Mouse (Mus musculus) embryonic facial prominence, embryonic 12.5 days (tissue): ENCODE measurements around the gene Pglyrp1. TPM values are rescaled to one million over a fixed set of nuclear protein-coding genes. Genes with fewer than 3 reads are reported as not detected.
"Not testable (repeated sequence)": the region's sequence is repeated elsewhere in the genome, so short reads cannot be mapped to it uniquely, and the experiment has no call there.

ENCODE experiments used
- ATAC-seq: fragments of 200-750 bp; cut with Nextera tagmentation; 2 replicates; pipeline ENCODE4 v1.8.0; 2017; ENCODE audit not compliant: insufficient number of reproducible peaks, insufficient read depth, low FRiP score, low TSS enrichment
- H3K27ac ChIP-seq: fragments of 300-500 bp; sonication (generic); 2 replicates; pipeline ENCODE4 v1.5.1; 2016; ENCODE audit warnings: mild to moderate bottlenecking
- H3K27me3 ChIP-seq: fragments of 300-500 bp; sonication (generic); 2 replicates; pipeline ENCODE4 v1.6.1; 2016; ENCODE audit warnings: mild to moderate bottlenecking, moderate library complexity
- H3K36me3 ChIP-seq: fragments of 300-500 bp; sonication (generic); 2 replicates; pipeline ENCODE4 v1.6.1; 2016; ENCODE audit warnings: mild to moderate bottlenecking
- H3K4me1 ChIP-seq: fragments of 300-500 bp; sonication (generic); 2 replicates; pipeline ENCODE4 v1.6.1; 2016
- H3K4me2 ChIP-seq: fragments of 300-500 bp; sonication (generic); replicated peaks from 2 replicates; pipeline ENCODE4 v1.6.1; 2016; ENCODE audit warnings: mild to moderate bottlenecking, moderate library complexity
- H3K4me3 ChIP-seq: fragments of 300-500 bp; sonication (generic); 2 replicates; pipeline ENCODE4 v1.5.1; 2016; ENCODE audit warnings: mild to moderate bottlenecking
- H3K9ac ChIP-seq: fragments of 300-500 bp; sonication (generic); 2 replicates; pipeline ENCODE4 v1.6.1; 2016; ENCODE audit warnings: mild to moderate bottlenecking, moderate library complexity
- H3K9me3 ChIP-seq: fragments of 300-500 bp; sonication (generic); 2 replicates; pipeline ENCODE4 v1.6.1; 2016; ENCODE audit warnings: mild to moderate bottlenecking, moderate library complexity
- WGBS: fragments of 180-500 bp; shearing (Covaris S2); methylation state at CpG from one replicate; pipeline ENCODE4 v1.1.7; 2016; 5-methylcytosine and 5-hydroxymethylcytosine counted together
- polyA plus RNA-seq: library from polyadenylated mRNA; unstranded; fragments of >200 nt; fragmentation: Nextera tagmentation; extraction: Ambion mirVana; gene quantifications from 2 replicates; pipeline ENCODE4 v1.2.1, GENCODE M21; 2016

The Pglyrp1 gene
- 1.1 and 2.0 TPM in 2 replicates for polyA plus RNA-seq

GRCm38 (mm10) chr7:18871031-18871430, at the start of gene Pglyrp1:
Gene Pglyrp1 (plus strand): TSS chr7:18871331.
- H3K4me3 ChIP-seq, H3K4me2 ChIP-seq, H3K36me3 ChIP-seq, H3K27me3 ChIP-seq, ATAC-seq, H3K27ac ChIP-seq, H3K4me1 ChIP-seq, H3K9ac ChIP-seq, H3K9me3 ChIP-seq: not testable (repeated sequence)
- WGBS = 77% methylated on average over 1 of the region's 8 CpGs

DNA sequence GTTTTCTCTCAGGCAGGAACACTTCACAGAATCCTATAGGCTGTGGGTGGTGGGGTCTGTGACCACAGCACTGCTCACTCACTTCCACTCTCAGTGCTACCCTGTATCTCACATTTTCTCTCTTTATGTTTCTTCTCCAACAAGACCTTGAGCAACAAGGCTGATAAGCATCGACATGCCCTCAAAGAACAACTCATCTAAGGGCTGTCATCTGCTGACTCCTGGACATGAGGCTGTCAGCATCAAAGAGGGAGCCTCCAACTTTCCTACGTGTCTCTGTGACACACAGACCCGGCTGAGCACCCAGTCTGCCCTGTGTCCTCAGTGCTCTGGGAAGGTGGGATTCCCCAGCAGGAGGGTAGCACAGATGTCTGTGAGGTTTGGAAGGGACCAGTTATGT, 49.6 kb upstream of the Pglyrp1 start, which contains the start of gene Psg17:
Psg17 (minus strand) TSS at position 101 of the 400 bp plus-strand sequence.
- WGBS = 75% methylated on average over 3 of the region's 3 CpGs
- H3K27me3 ChIP-seq = no peaks in the 10 kb centered on the region
- no peak for ATAC-seq
- no peaks in the 10 kb centered on the region for H3K36me3 ChIP-seq
- H3K9ac ChIP-seq = no peak within 1 kb of the TSS
- no peaks in the 10 kb centered on the region for H3K4me1 ChIP-seq
- H3K4me2 ChIP-seq = no peak within 1 kb of the TSS
- no peak within 1 kb of the TSS for H3K27ac ChIP-seq
- H3K9me3 ChIP-seq = no peaks in the 10 kb centered on the region
- no peak within 1 kb of the TSS for H3K4me3 ChIP-seq

GRCm38 (mm10) chr7:18827792-18828546, 43.2 kb upstream of the Pglyrp1 start:
- WGBS = 65% methylated on average over 26 of the region's 26 CpGs
- no peak overlapping the region for H3K27ac ChIP-seq
- H3K36me3 ChIP-seq = no peaks in the 10 kb centered on the region
- 0 out of 2 replicates have a peak, but pooled peaks have one; percentile 28 for ATAC-seq
- H3K9ac ChIP-seq = no peak overlapping the region
- H3K4me1 ChIP-seq = no peaks in the 10 kb centered on the region
- no peaks in the 10 kb centered on the region for H3K27me3 ChIP-seq
- no peaks in the 10 kb centered on the region for H3K9me3 ChIP-seq
- H3K4me2 ChIP-seq = no peak overlapping the region
- H3K4me3 ChIP-seq = no peak overlapping the region

- H3K9ac ChIP-seq = no peak overlapping the region
- H3K4me1 ChIP-seq = no peaks in the 10 kb centered on the region
- no peaks in the 10 kb centered on the region for H3K36me3 ChIP-seq
- H3K27ac ChIP-seq = no peak overlapping the region
- H3K4me3 ChIP-seq = no peak overlapping the region
- no peaks in the 10 kb centered on the region for H3K27me3 ChIP-seq
- WGBS = 54% methylated on average over 9 of the region's 9 CpGs
- H3K9me3 ChIP-seq = no peaks in the 10 kb centered on the region
- no peak for ATAC-seq
- H3K4me2 ChIP-seq = no peak overlapping the region
Observed at GRCm38 (mm10) chr7:18828592-18828991, 42.5 kb upstream of the Pglyrp1 start.

DNA sequence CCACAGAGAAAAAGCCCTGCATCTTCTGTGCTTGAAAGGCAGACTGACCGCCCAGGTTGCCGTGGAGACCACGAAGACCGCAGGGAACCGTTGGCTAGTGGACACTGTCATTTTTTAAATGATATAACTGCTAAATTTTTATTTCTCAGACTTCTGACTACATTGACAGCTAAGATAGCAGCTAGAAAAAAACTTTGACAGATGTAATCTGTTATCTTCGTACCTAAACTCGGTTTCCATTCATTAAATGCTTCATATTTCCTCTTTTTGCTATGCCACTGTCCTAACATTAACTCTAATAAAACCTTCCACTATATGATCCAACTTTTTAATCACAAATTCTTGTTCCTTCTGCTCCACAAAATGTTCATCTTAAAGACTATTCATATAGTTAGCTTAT, 41.6 kb upstream of the Pglyrp1 start:
- H3K4me1 ChIP-seq = no peaks in the 10 kb centered on the region
- no peaks in the 10 kb centered on the region for H3K9me3 ChIP-seq
- no peaks in the 10 kb centered on the region for H3K36me3 ChIP-seq
- no peaks in the 10 kb centered on the region for H3K27me3 ChIP-seq
- H3K9ac ChIP-seq = no peak overlapping the region
- H3K4me3 ChIP-seq = no peak overlapping the region
- H3K27ac ChIP-seq = no peak overlapping the region
- no peak for ATAC-seq
- no peak overlapping the region for H3K4me2 ChIP-seq
- 90% methylated on average over 7 of the region's 7 CpGs for WGBS

GRCm38 (mm10) chr7:18832298-18832697, 38.8 kb upstream of the Pglyrp1 start:
- Histone ChIP-seq H3K9me3 (no peaks in the 10 kb centered on the region), H3K27ac (no peak overlapping the region), H3K4me2 (no peak overlapping the region), H3K27me3 (no peaks in the 10 kb centered on the region), H3K9ac (no peak overlapping the region), H3K4me3 (no peak overlapping the region), H3K4me1 (no peaks in the 10 kb centered on the region), H3K36me3 (no peaks in the 10 kb centered on the region)
- 46% methylated on average over 13 of the region's 13 CpGs for WGBS
- no peak for ATAC-seq

- peak within 1 kb of the TSS; percentile 42; the same call in 1 of the 2 replicates for H3K9ac ChIP-seq
- peak within 1 kb of the TSS; percentile 53 for H3K4me2 ChIP-seq
- peaks cover 8% of the 10 kb centered on the region; the same call in 1 of the 2 replicates for H3K4me1 ChIP-seq
- peak within 1 kb of the TSS; percentile 77 for H3K27ac ChIP-seq
- WGBS = 17% methylated on average over 3 of the region's 3 CpGs
- 0 out of 2 replicates have a peak, but pooled peaks have one; percentile 24 for ATAC-seq
- no peaks in the 10 kb centered on the region for H3K36me3 ChIP-seq
- peak within 1 kb of the TSS; percentile 30 for H3K4me3 ChIP-seq
- no peaks in the 10 kb centered on the region for H3K27me3 ChIP-seq
- H3K9me3 ChIP-seq = no peaks in the 10 kb centered on the region
Observed at GRCm38 (mm10) chr7:18839865-18840264, 31.3 kb upstream of the Pglyrp1 start, which contains the start of gene Mill2. Gene Mill2 (plus strand): TSS chr7:18839966.

DNA sequence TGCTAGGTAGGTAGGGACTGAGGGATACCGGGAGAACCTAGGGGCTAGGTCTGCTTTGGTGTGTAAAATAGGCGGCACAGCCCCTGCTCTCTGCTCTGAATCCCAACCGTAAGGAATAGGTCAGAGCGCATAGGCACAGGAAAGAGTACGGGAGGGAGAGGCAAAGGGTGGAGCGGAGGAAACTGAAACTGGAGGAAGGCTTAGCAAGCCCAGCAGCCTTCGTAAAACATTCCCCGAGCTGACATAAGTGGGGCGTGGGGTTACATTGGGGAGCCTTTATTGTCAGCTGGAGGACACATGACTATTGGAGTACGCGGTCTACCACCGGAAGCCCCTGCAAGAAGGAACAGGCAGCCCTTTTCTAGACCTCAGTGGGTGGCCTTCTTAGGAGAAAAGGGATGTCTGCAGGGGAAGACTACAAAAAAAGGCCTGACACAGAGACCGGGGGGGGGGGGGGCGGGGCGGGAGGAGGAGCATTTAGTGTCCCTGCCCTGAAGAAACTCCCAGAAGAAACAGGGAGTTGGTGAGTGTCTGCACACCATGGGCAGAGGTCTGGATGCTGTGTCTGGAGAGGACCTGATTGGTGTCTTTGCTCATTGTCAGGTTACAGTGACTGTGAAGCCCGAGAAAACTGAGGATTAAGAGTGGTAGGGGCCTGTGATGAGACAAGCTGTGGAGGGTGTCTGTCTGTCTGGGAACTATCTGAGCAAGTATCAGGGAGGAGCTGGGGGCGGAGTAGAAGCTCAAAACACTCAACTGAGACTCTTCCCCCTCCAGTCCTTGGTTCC, 30.6 kb upstream of the Pglyrp1 start:
- peak overlapping the region; percentile 77 for H3K27ac ChIP-seq
- no peaks in the 10 kb centered on the region for H3K36me3 ChIP-seq
- H3K27me3 ChIP-seq = no peaks in the 10 kb centered on the region
- H3K9ac ChIP-seq = peak overlapping the region; percentile 42; the same call in 1 of the 2 replicates
- H3K4me1 ChIP-seq = peaks cover 8% of the 10 kb centered on the region; the same call in 1 of the 2 replicates
- WGBS = 4% methylated on average over 14 of the region's 17 CpGs
- peak overlapping the region; percentile 30 for H3K4me3 ChIP-seq
- H3K9me3 ChIP-seq = no peaks in the 10 kb centered on the region
- peak; percentile 88 for ATAC-seq
- peak overlapping the region; percentile 53 for H3K4me2 ChIP-seq

DNA sequence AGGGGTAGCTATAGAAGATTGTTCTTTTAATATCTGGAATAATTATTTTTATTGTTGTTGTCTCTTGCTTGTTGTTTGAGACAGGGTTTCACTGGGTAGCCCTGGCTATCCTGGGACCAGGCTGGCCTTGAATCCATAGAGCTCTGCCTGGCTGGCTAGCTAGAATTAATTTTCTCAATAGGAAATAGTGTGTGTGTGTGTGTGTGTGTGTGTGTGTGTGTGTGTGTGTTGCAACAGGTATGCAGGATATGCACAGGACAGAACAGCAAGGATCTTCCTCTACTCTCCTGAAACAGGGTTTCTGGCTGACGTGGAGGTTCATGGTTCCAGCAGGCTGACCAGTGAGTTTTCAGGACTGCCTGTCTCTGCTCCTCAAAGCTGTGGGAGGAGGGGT, 30.0 kb upstream of the Pglyrp1 start:
- 0 out of 2 replicates have a peak overlapping the region, but pooled peaks have one; percentile 17 for H3K4me3 ChIP-seq
- H3K27ac ChIP-seq = no peak overlapping the region
- H3K9me3 ChIP-seq = no peaks in the 10 kb centered on the region
- no peak overlapping the region for H3K9ac ChIP-seq
- H3K36me3 ChIP-seq = no peaks in the 10 kb centered on the region
- H3K4me1 ChIP-seq = peaks cover 8% of the 10 kb centered on the region; the same call in 1 of the 2 replicates
- H3K27me3 ChIP-seq = no peaks in the 10 kb centered on the region
- no peak for ATAC-seq
- WGBS = 84% methylated on average over 1 of the region's 1 CpGs
- H3K4me2 ChIP-seq = peak overlapping the region; percentile 43

GRCm38 (mm10) chr7:18844811-18845210, 26.3 kb upstream of the Pglyrp1 start:
- no peak for ATAC-seq
- WGBS = 47% methylated on average over 5 of the region's 5 CpGs
- Histone ChIP-seq H3K4me3 (no peak overlapping the region), H3K4me2 (no peak overlapping the region), H3K27me3 (no peaks in the 10 kb centered on the region), H3K9ac (no peak overlapping the region), H3K9me3 (no peaks in the 10 kb centered on the region), H3K27ac (no peak overlapping the region), H3K36me3 (no peaks in the 10 kb centered on the region), H3K4me1 (peaks cover 6% of the 10 kb centered on the region; the same call in 1 of the 2 replicates)

GRCm38 (mm10) chr7:18848395-18848794, 22.7 kb upstream of the Pglyrp1 start:
- WGBS = 97% methylated on average over 1 of the region's 1 CpGs
- H3K9ac ChIP-seq = no peak overlapping the region
- no peaks in the 10 kb centered on the region for H3K36me3 ChIP-seq
- no peaks in the 10 kb centered on the region for H3K9me3 ChIP-seq
- H3K4me3 ChIP-seq = no peak overlapping the region
- H3K27me3 ChIP-seq = no peaks in the 10 kb centered on the region
- H3K4me1 ChIP-seq = no peaks in the 10 kb centered on the region
- no peak overlapping the region for H3K27ac ChIP-seq
- ATAC-seq = no peak
- H3K4me2 ChIP-seq = no peak overlapping the region
